ENCODE assay signal across 10 mouse cellular contexts in genomic region chr4:138863344-138863998, GRCm38 (mm10). TPM values are rescaled to one million over a fixed set of nuclear protein-coding genes. Genes with fewer than 3 reads are reported as not detected.
DNase-seq lines count a peak whose midpoint lies in the region; ATAC-seq lines count a peak whose summit lies in the region.
"Had no signal": no experiment of that assay in that cellular context is flagged by ENCODE, and none has a peak within 500 bp of the region (broad histone marks: within the 10 kb centered on the region; RNA-seq: fewer than 3 reads in every experiment).

Gene Pla2g5 (minus strand): TSS chr4:138863482.

- peak; percentile 29; the same call in 1 of the 2 replicates for ATAC-seq in neutrophil, adult 5-6 weeks (ENCODE audit: extremely low read depth, insufficient number of reproducible peaks, low FRiP score, poor library complexity, severe bottlenecking)
- ATAC-seq: intestine, embryonic 16.5 days; liver, embryonic 12.5 days had no signal

- no peak for DNase-seq in heart, adult 18-20 months
- no peak for DNase-seq in heart, adult 11 months
- DNase-seq in lung, postnatal 4 days: peak; percentile 26 to 43
- no peak for DNase-seq in lung, postnatal 14 days
- no peak for DNase-seq in adrenal gland, adult 8-10 months
- DNase-seq in urinary bladder, adult 18-20 months (ENCODE audit: low spot score in 2 of 2): no peak
- DNase-seq in urinary bladder, postnatal 4 days (ENCODE audit: low spot score in 2 of 2): no peak

RNA-seq across cellular contexts. Expression of gene Pla2g5, which starts in this region (rescaled TPM):
- total RNA-seq in heart, adult 18-20 months (2021): 10 to 100 TPM; 31.6 to 41.3 TPM
- total RNA-seq in adrenal gland, adult 8-10 months (2022): 10 to 100 TPM; 13.3 to 43.8 (median 24.8) TPM
- not detected in 2 replicates for total RNA-seq in neutrophil, adult 5-6 weeks (2017)

Comparison
In these comparisons a context has a peak if more than half of its experiments do, and no peak if none do; other contexts are left out.
1. RNA of gene Pla2g5 (total RNA-seq): 31.6 to 41.3 TPM in heart, adult 18-20 months and 13.3 to 43.8 TPM in adrenal gland, adult 8-10 months; not detected in neutrophil, adult 5-6 weeks; every median in the first group is over 10 times any median in the second.
2. DNase-seq: peak in lung, postnatal 4 days (2 of 2); none in heart, adult 18-20 months (0 of 2), heart, adult 11 months (single experiment), lung, postnatal 14 days (single experiment), adrenal gland, adult 8-10 months (single experiment), urinary bladder, adult 18-20 months (0 of 2) and urinary bladder, postnatal 4 days (0 of 2).
3. Peak in ATAC-seq in neutrophil, adult 5-6 weeks; RNA of the gene not detected or under 1 TPM.